Mouse (Mus musculus) megakaryocyte, adult 5-6 weeks (primary cell): ENCODE measurements around the gene Peli3. TPM values are rescaled to one million over a fixed set of nuclear protein-coding genes. Genes with fewer than 3 reads are reported as not detected.
A peak's percentile ranks its signal among the peaks of the same experiment; 100 is the strongest.
"Not testable (repeated sequence)": the region's sequence is repeated elsewhere in the genome, so short reads cannot be mapped to it uniquely, and the experiment has no call there.

ENCODE experiments used
- ATAC-seq: 2 replicates; pipeline ENCODE4 v1.8.0; 2016; ENCODE audit warnings: mild to moderate bottlenecking, inconsistent platforms; ENCODE audit not compliant: poor library complexity, severe bottlenecking
- total RNA-seq, 2 experiments: library from RNA; stranded (forward) in 1 of 2; stranded (reverse) in 1 of 2; fragments of 153-499, 151-499 nt in 1 of 2; fragments of 221-1000, 200-1000 nt in 1 of 2; gene quantifications; 2 replicates each; pipeline versions ENCODE4 v1.2.3 to v1.2.4; 2015 to 2017

The Peli3 gene
- 0.49 TPM in 1 of 2 replicates, not detected in the other for total RNA-seq (2015)
- 0.51 and 0.85 TPM in 2 replicates for total RNA-seq (2017)

DNA sequence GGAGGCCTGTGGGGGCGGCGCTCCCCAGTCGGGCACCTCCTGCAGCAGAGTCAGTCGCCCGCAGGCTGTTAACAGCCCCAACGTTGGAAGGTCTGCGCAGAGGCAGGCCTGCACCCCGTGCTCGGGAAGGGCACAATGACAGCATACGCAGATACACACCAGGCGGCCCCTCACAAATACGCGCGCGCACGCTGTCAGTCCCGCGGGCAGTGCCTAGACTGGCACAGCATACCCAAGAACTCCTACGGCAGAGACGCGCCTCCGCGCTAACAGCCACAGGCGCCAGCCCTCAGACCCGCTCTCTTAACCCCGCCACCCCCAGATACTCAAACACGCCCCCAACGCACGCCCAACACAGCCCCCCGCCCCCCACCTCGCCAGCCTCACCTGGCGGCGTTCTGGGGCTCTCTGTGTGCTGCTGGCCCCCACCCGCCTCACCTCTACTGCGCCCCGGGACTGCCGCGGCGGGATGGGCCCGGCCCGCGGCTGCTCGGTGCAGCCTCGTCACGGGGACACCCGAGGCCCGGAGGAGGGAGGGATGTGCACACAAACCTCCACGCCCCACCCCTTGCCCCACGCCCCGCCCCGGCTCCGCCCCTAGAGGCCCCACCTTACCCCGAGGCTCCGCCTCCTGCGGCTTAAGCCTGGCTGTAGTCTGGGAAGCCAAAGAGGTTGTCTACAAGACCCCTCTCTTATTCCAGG is at the start of gene Peli3:
Gene Peli3, minus strand, starts transcription at position 577 of the 702 bp plus-strand sequence.
- peak; percentile 71 for ATAC-seq

DNA sequence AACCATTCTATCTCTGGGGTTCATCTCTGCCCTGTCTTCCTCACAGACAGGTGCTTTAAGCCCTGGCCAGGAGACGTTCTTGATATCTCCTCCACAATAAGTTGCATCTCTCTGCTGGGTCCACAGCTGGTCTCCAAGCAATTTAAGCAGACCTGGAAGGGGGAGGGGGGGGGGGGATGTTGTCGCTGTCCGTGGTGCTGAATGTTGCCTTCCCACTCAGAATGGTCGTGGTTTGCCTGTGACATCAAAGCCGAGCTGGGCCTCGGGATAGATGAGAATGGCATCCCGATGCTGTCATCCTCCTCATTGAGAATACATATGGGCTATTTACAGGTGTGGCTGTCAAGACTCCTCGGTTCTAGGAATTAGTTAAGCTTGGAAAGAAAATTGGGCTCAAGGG is 49.4 kb upstream of the Peli3 start:
- no peak for ATAC-seq

DNA sequence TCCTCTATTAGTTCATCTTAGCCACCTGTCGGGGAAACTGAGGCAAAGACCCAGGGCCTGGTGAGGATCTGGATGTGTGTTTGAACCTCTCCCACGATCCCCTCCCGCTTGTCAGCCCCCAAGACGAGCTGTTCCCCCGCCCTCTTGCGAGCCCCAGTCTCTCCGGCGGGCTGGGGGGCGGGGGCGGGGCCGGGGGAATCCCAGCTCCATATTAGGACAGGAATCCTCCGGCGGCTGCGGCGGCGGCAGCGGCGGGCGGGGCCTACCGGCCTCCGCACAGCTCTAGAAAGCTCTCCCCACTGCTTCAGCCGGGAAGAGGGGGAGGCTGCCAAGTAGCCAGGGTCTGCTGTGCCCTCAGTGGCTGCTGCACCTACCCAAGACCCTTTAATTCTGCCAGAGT is 47.8 kb upstream of the Peli3 start:
- no peak for ATAC-seq

DNA sequence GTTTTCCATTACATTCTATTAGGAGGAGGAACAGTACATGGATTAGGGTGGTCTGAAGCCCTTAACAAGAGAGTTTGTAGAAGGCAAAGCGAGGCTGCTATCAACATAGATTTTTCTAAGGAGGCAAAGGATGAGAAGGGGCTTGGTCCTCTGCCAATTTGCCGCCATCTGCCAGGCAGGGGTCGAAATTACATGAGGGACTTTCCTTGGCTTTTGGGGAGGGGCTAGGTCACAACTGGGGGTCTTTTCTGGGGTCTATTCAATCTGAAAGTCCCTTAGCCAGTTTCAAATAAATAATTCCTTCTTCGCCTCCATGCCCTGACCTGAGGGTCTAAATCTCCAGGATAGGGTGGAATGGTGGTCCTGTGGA is 47.3 kb upstream of the Peli3 start, which contains the start of gene Npas4:
Gene Npas4, minus strand, starts transcription at position 61 of the 370 bp plus-strand sequence.
- no peak for ATAC-seq

DNA sequence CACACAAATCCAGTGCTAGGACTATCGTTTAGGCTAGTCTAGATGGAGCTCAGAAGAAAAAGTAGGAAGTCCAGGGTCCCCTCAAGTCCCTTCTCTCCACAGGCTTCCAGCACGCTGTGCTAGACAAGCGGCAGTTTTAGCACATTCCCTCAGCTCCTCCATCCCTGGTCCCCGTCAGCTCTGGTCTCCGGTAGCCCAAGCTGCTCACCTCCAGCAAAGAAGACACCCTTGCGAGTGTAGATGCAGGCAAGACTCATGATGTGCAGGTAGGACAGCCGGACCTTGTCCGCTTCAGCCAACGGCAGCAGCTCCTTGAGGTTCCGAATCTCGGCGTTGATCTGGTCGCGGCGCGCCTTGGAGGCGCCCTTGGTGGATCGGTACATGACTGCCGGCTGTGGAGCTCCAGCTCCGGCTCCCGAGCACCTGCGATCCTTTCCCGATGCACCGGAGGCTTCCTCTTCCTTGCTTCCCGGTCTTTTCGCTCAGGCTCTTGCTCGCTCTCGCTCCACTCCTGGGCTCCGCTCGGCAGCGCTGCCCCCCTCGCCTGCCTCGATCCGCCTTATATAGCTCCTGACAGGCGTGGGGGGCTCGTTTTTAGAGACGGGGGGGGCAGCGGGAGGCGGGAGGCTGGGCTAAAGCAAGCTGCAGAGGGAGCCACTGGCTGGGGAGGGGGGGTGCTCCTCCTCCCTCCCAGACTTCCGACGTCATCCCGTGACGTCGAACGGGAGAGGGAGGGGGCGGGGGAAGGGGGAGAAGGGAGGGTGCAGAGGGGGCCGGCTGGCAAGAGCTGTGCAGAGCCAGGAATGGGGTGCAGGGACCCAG is 46.7 kb upstream of the Peli3 start:
- ATAC-seq: no peak

DNA sequence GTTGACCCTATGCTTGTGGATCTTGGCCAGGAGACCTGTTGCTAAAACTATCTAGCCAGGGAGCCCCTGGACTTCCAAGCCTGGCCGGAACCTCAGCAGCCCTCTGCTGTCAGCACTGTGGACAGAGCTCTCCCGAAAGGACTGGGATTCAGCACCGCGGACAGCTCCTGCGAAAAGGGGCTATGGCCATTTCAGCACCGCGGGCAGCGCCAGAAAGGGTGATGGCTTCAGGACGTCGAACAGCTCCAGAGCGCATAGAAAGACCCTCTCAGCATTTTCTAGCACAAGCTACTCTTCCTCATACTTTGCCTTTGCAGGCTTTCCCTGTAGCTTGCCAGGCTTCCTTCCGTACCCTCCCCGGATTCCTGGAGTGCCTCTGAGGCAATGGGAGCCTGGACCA is 46.1 kb upstream of the Peli3 start:
- peak; percentile 70 for ATAC-seq

DNA sequence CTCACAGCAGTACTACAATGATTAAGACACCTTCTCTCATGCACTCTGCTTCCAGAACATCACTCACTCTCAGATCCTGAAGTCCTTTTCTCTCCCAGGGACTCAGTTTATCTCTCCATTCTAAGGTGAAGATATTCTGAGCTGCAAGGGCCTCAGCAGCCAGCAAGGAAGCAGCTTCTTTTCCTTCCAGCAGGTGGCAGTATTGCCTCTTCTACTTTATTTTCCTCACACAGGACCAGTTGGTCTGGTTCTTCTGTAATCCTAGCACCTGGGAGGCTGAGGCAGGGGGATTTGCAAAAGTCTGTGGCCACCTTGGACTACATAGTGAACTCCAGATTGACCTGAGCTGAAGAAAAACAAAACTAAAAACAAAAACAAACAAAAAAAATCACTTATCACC is 38.8 kb upstream of the Peli3 start:
- no peak for ATAC-seq

DNA sequence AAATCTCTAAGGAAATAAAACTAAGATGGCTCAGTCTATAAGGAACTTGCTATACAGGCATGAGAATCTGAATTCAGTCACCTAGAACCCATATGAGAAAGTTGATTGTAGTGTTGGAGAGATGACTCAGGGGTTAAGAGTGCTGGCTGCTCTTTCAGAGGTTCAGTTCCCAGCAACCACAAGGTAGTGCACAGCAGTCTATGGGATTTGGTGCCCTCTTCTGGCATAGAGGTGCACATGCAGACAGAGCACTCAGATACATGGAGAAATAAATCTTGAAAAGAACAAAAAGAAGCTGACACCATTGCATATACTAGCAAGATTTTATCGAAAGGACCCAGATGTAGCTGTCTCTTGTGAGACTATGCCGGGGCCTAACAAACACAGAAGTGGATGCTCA is 25.3 kb upstream of the Peli3 start:
- peak; percentile 64 for ATAC-seq

DNA sequence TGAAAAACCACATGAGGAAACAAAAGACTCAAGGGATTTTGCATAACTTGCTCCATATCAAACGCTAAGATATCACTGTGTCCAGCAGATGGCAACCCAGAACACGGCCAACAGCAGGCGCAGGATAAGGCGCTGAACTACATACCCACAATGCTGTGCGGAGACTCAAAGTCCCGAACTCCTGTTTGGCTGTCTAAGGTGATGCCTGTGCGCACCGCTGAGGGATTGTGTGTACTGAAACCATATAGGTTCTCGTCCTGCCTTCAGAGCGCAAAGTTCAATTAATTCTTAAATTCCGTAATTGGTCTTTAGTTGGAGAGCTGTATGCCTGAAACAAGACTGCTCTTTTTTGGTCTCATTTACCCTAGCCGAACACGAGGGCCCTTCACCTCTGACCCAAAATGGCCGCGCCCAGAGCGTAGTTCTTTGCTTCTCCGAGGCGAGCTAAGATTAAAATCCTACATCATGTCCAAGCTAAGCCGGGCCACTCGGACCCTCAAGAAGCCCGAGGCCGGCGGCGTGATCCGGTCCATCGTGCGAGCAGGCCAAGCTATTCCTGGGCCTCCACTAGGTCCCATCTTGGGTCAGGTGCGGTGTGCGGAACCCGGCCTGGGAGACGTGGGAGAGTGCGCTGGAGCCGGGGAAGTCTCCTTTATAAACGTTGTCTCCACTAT is 19.1 kb upstream of the Peli3 start, which contains the start of gene Mrpl11:
Gene Mrpl11, plus strand, starts transcription at position 220 of the 674 bp plus-strand sequence.
- ATAC-seq: peak; percentile 100

DNA sequence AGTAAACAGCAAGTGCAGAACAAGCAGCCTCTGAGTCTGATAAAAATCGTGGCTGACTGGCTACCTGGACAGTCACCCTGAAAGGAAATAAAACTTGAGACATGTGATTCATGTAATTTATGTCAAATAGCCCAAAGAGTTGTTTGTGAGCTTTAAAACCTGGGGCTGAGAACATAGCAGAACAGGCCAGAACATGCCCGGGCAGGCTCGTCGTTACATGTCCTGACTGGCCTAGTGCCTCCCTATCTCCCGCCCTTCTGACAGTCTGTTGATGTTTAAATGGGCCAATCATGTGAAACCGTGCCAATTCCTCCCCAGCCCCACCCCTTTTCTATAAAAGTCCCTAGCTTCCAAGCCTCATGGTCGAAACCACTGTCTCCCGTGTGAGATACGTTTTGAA is 5.7 kb upstream of the Peli3 start:
- not testable (repeated sequence) for ATAC-seq

DNA sequence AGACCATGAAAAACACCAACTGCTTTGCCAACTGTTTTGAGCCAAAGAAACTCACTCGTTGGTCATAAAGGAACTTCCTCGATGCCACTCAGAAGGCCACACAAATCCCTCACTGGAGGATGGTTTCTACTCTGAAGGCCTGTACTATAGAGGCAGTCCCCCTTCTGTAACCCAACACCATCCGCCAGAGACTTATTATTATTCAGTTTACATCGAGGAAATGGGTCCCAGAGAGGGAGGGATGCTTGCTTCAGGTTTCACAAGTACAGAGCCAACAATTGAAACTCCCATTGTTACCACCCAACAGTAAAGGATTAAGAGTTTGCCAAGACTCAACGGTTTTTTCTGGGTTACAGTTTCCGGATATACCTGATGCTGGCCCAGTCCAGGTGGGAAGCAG is 2.6 kb upstream of the Peli3 start:
- no peak for ATAC-seq

DNA sequence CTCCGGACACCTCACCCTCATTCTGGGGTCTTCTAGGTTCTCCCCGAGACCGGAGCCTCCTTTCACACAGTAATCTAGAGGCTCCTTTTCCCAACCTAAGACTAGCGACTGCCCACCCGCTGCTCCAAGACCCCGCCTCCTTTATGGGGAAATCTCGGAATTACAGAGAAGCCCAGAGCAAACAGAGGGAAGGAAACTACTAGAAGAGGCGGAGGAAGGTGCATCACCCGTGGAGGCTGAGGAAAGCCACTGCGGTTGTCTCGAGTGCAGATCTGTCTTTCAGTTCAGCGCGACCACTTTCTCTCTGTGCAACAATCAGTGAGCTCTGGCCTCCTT is 294 bp upstream of the Peli3 start:
- ATAC-seq: no peak

DNA sequence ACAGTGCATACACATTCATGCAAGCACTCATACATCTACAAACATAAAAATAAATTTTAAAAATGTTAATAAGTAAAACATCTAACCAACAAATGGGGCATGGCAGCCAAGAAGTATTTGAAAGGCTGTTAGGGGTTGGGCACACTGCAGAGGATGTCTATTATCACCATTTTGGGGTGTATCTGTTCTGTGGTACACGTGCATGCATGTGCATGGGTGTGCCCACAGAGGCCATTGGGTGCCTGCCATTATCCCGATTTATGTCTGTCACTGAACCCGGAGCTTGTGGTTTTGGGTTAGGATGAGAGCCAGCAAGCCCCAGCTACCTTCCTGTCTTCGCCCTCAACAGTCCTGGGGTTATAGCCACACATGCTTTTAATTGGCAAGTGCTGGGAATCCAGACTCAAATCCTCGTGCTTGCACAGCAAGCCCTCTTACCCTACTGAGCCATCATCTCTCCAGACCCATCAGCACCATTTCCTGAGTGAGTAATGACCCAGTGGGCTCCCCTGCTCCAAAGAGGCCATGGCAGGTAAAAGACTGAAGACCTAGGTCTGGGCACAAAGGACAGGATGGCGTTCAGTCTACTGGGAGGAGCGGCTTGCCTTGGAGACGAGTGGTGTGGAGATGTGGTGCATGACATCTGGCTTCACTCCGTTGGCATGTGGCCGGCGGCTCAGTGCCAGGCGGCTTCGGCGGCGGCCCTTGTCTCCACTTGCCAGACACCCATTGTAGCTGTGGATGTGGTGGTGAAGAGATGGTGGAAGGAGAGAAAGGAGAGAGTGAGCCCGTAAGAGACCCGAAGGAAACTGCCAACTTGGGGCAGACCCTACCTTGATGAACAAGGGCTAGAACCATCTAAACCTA is 5.2 kb downstream of the Peli3 start:
- no peak for ATAC-seq

DNA sequence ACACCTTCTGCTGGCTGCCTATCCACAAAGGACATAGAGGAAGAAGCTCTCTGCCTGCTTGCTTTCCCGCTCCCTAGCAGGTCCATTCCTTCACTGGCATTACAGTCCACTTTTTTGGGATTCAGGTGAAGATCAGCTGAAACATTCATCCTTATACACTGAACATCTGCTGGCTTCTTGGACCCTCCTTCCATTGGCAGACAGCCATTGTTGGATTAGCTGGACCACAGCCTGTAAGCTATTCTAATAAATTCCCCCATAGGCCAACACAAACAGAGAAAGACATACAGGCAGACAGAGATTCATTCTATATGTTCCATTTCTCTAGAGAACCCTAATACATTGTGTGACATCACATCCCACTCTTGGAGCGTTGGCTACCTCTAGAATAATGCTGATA is 6.0 kb downstream of the Peli3 start:
- no peak for ATAC-seq

DNA sequence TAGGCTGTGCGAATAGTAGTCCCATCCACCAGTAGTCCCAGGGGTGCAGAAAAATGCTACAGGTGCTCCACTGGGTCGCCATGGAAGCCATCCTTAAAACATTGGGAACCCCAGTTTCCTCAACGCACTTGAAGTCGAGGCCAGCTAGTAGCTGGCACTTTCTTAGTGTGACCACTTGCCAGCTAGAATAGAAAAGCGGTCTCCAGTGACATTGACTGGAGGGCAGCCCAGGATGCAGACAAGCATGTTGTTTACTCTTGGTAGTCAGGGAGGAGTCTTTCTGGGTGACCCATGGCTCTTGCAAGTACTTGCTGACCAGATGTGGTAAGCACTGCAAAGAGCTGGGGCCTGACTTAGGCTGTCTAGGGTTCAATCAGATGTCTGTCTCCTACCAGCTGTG is 14.1 kb downstream of the Peli3 start:
- ATAC-seq: no peak

DNA sequence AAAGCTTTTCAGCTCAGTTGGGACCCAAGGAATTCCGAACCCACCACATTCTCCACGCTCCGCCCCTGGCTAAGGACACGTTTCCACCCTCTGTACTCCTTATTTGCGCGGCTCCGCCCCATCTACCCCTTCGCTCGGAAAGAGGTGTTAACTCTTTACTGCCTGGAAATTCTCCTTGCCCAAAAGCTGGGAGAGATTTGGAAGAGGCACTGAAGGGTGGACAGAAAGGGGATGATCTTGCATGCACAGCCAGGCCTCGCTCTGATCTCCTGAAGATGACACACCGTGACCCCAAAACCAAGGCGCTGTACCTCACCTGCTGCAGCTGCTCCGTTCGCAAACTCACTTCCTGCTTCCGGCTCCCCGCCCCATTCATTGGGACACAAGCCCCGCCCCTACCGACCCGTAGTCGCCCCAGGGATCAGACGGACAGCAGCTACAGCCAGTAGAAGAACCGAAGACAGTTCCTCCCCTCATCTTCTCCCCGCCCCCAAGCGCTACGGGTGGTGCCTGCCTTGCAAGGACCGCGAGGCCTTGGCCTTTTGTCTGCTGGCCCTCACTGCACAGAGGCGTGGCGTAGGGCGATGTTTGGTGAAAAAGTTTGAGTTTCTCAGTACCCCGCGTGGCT is 14.9 kb downstream of the Peli3 start, which contains the start of gene Dpp3:
Gene Dpp3, minus strand, starts transcription at position 384 of the 628 bp plus-strand sequence.
- ATAC-seq: peak; percentile 100

DNA sequence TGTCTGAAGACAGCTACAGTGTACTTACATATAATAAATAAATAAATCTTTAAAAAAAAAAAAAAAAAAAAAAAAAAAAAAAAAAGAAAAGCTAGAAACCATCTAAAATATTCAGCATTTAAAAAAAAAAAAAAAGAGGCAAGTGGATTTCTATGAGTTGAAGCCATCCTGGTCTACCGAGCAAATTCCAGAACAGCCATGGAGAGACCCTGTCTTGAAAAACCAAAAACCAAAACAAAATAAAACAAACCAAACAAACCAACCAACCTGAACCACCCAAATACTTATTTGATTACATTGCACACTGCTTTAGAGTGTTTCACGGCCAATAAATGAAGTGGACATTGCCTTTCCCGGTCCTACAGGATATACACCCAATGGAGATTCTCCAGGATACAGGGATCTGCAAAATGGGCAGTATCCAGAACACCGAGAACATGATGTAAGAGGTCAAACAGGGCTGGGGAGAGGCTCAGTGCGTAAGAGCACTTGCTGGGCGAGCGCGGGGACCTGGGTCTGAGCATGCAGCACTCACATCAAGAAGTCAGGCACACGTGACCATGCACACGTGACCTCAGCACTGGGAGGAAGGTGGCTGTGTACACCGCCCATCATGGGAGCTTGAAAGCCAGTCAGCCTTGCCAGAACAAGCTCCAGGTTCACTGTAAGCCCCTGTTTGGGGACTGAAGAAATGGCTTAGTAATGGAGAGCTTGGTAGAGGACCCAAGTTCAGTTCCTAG is 17.6 kb downstream of the Peli3 start:
- ATAC-seq: no peak

DNA sequence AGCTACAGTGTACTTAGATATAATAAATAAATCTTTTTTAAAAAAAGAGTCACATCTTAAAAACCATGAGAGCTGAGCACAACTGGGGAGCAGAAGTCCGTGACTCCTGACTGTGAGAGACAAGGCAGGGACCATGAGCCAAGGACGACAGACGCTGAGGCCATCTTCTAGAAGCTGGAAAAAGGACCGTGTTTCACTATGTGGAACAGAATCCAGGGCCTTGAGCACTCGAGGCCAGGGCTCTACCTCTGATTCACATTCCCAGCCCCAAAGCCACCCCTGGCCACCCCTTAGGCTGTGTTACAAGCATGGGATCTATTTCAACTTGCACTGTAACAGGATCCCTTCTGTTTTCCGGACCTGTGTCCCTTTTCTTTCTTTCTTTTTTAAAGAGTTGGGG is 23.3 kb downstream of the Peli3 start:
- ATAC-seq: no peak

DNA sequence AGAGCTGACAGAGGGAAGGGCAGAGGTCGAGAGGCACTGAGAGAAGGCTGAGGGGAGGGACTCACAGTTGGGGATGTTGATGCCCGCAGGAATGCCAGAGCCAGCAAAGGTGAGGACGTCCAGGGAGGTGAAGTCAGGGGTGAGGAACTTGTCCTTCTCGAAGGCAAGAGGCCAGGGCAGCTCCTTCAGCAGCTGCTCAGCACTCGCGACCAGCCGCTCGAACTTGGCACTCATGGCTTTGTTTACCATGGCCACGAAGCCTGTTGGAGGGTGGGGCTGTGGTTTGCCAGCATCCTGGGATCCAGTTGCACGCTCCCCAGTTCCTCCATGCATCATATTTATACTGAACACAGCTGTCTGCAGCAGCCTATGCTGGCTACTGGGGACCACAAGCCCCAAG is 26.1 kb downstream of the Peli3 start:
- ATAC-seq: no peak
